Mouse (Mus musculus): Measurements from ENCODE around the gene Ptprd. TPM values are rescaled to one million over a fixed set of nuclear protein-coding genes. Genes with fewer than 3 reads are reported as not detected.

Ptprd gene
- 1.2 TPM for polyA plus RNA-seq (2012; fragmentation: generic; extraction: Trizol)
- long read RNA-seq, experiment 1, partial matches to known transcripts, result 2 of 5 reads
- long read RNA-seq, experiment 1, other reads (novel, unspliced or antisense), result 3 of 5 reads
- long read RNA-seq, experiment 2, partial matches to known transcripts, result 0 of 3 reads
- long read RNA-seq, experiment 2, other reads (novel, unspliced or antisense), result 3 of 3 reads

- TF ChIP-seq MYOD1 (IDR thresholded peaks at IDR 0.05; ENCODE audit: control insufficient read depth, insufficient read length, low read depth), result no peak
- TF ChIP-seq FOSL1 (IDR thresholded peaks at IDR 0.05; ENCODE audit: insufficient read depth, low read length, poor library complexity, severe bottlenecking), result no peak
- Histone ChIP-seq H3ac (ENCODE audit: control insufficient read depth, insufficient read length, low read depth) (no peak within 1 kb of the TSS), H3K27me3 (ENCODE audit: control insufficient read depth, insufficient read depth, insufficient read length) (no peaks in the 10 kb centered on the region), H3K36me3 (ENCODE audit: control insufficient read depth, insufficient read depth) (no peaks in the 10 kb centered on the region), H3K79me2 (ENCODE audit: control insufficient read depth, insufficient read depth) (no peaks in the 10 kb centered on the region), H3K79me3 (ENCODE audit: low read depth) (no peaks in the 10 kb centered on the region), H3K4me3 (ENCODE audit: insufficient read depth, poor library complexity, severe bottlenecking) (no peak within 1 kb of the TSS)
Measured at GRCm38 (mm10) chr4:78211529-78212494, at the start of gene Ptprd. Ptprd (minus strand) TSS chr4:78211961.

DNA sequence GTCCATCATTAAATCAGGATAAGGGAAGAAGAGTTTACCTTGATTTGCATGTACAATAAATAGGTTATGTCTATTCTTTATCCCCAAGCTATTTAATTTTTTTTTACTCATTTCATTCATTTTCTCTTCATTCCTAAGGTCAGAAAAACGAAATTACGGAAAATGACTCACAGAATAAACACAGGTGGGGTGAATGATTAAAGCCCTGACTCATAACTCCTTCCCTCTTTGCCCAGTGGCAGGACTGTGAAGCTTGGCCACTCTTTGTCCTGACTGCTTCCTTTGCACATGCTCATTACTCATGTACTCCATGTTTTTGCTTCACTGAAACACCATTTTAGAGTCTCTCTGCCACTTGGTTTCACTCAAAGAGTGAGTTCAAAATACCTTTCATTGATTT is 24.1 kb upstream of the Ptprd start:
- no peak overlapping the region for H3K4me3 ChIP-seq (ENCODE audit: insufficient read depth, poor library complexity, severe bottlenecking)
- no peaks in the 10 kb centered on the region for H3K79me3 ChIP-seq (ENCODE audit: low read depth)
- H3ac ChIP-seq (ENCODE audit: control insufficient read depth, insufficient read length, low read depth), result no peak overlapping the region
- H3K36me3 ChIP-seq (ENCODE audit: control insufficient read depth, insufficient read depth), result no peaks in the 10 kb centered on the region
- H3K27me3 ChIP-seq (ENCODE audit: control insufficient read depth, insufficient read depth, insufficient read length), result no peaks in the 10 kb centered on the region
- TF ChIP-seq FOSL1 (IDR thresholded peaks at IDR 0.05; ENCODE audit: insufficient read depth, low read length, poor library complexity, severe bottlenecking) (peak; percentile 93), MYOD1 (IDR thresholded peaks at IDR 0.05; ENCODE audit: control insufficient read depth, insufficient read length, low read depth) (peak; percentile 71), MAX (IDR thresholded peaks at IDR 0.05) (peak; percentile 66), CTCF (IDR thresholded peaks at IDR 0.05; ENCODE audit: control insufficient read depth, insufficient read depth, insufficient read length) (no peak)
- no peaks in the 10 kb centered on the region for H3K79me2 ChIP-seq (ENCODE audit: control insufficient read depth, insufficient read depth)

GRCm38 (mm10) chr4:78235316-78235715 is 23.6 kb upstream of the Ptprd start:
- Histone ChIP-seq H3K27me3 (ENCODE audit: control insufficient read depth, insufficient read depth, insufficient read length) (no peaks in the 10 kb centered on the region), H3K79me2 (ENCODE audit: control insufficient read depth, insufficient read depth) (no peaks in the 10 kb centered on the region), H3K4me3 (ENCODE audit: insufficient read depth, poor library complexity, severe bottlenecking) (no peak overlapping the region), H3K79me3 (ENCODE audit: low read depth) (no peaks in the 10 kb centered on the region), H3K36me3 (ENCODE audit: control insufficient read depth, insufficient read depth) (no peaks in the 10 kb centered on the region), H3ac (ENCODE audit: control insufficient read depth, insufficient read length, low read depth) (no peak overlapping the region)
- TF ChIP-seq MAX (IDR thresholded peaks at IDR 0.05) (no peak), MYOD1 (IDR thresholded peaks at IDR 0.05; ENCODE audit: control insufficient read depth, insufficient read length, low read depth) (no peak), FOSL1 (IDR thresholded peaks at IDR 0.05; ENCODE audit: insufficient read depth, low read length, poor library complexity, severe bottlenecking) (no peak), MYOG (IDR thresholded peaks at IDR 0.05; ENCODE audit: control insufficient read depth, extremely low read depth, insufficient read length) (no peak), CTCF (IDR thresholded peaks at IDR 0.05; ENCODE audit: control insufficient read depth, insufficient read depth, insufficient read length) (no peak), CEBPB (IDR thresholded peaks at IDR 0.05; ENCODE audit: low read depth) (no peak), USF1 (IDR thresholded peaks at IDR 0.05; ENCODE audit: low read depth) (no peak)

DNA sequence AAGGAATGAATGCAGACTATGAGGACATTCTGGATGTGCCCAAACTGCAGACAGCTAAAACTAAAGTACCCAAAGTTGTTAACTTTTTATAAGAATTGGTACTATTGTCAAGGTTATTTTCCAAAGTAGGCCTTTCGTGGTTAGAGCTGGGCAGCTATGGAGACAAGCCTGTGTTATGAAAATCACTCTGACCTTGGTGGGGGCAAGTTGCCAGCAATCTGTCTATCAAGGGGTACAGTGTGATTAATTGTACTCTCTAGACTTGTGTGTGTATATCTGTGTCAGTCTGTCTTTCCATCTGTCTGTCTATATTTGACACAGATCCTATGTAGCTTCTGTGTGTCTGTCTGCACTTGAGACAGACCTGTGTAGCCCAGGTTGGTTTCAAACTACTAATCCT is 22.9 kb upstream of the Ptprd start:
- no peak for TF ChIP-seq MAX (IDR thresholded peaks at IDR 0.05)
- TF ChIP-seq CTCF (IDR thresholded peaks at IDR 0.05; ENCODE audit: control insufficient read depth, insufficient read depth, insufficient read length), result no peak
- TF ChIP-seq CEBPB (IDR thresholded peaks at IDR 0.05; ENCODE audit: low read depth), result no peak
- no peak for TF ChIP-seq MYOG (IDR thresholded peaks at IDR 0.05; ENCODE audit: control insufficient read depth, extremely low read depth, insufficient read length)
- TF ChIP-seq MYOD1 (IDR thresholded peaks at IDR 0.05; ENCODE audit: control insufficient read depth, insufficient read length, low read depth), result no peak
- TF ChIP-seq FOSL1 (IDR thresholded peaks at IDR 0.05; ENCODE audit: insufficient read depth, low read length, poor library complexity, severe bottlenecking), result no peak
- TF ChIP-seq USF1 (IDR thresholded peaks at IDR 0.05; ENCODE audit: low read depth), result no peak
- Histone ChIP-seq H3K36me3 (ENCODE audit: control insufficient read depth, insufficient read depth) (no peaks in the 10 kb centered on the region), H3K4me3 (ENCODE audit: insufficient read depth, poor library complexity, severe bottlenecking) (no peak overlapping the region), H3ac (ENCODE audit: control insufficient read depth, insufficient read length, low read depth) (no peak overlapping the region), H3K79me3 (ENCODE audit: low read depth) (no peaks in the 10 kb centered on the region), H3K79me2 (ENCODE audit: control insufficient read depth, insufficient read depth) (no peaks in the 10 kb centered on the region), H3K27me3 (ENCODE audit: control insufficient read depth, insufficient read depth, insufficient read length) (no peaks in the 10 kb centered on the region)

DNA sequence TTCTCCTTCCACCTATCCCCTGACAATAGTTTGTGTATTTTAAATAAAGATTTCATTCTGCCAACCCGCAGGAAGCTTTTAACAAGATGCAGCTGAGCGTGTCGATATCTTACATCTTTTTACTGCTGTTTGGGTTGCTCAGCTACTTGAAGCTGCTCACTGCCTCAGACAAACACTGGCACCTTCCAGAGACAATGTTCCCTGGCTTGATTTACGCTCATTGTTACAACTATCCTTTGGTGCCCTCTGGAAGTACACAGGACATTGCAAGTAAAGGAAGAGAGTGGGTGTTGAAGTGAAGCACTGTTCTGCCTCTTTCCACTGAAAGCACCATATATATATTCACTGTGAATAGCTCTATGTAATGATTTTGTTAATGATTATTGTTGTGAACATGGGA is 2.2 kb upstream of the Ptprd start:
- TF ChIP-seq USF1 (IDR thresholded peaks at IDR 0.05; ENCODE audit: low read depth) (no peak), MYOD1 (IDR thresholded peaks at IDR 0.05; ENCODE audit: control insufficient read depth, insufficient read length, low read depth) (no peak), MAX (IDR thresholded peaks at IDR 0.05) (no peak), CTCF (IDR thresholded peaks at IDR 0.05; ENCODE audit: control insufficient read depth, insufficient read depth, insufficient read length) (no peak), MYOG (IDR thresholded peaks at IDR 0.05; ENCODE audit: control insufficient read depth, extremely low read depth, insufficient read length) (no peak)
- Histone ChIP-seq H3K36me3 (ENCODE audit: control insufficient read depth, insufficient read depth) (no peaks in the 10 kb centered on the region), H3K79me2 (ENCODE audit: control insufficient read depth, insufficient read depth) (no peaks in the 10 kb centered on the region), H3K79me3 (ENCODE audit: low read depth) (no peaks in the 10 kb centered on the region), H3K27me3 (ENCODE audit: control insufficient read depth, insufficient read depth, insufficient read length) (no peaks in the 10 kb centered on the region), H3K4me3 (ENCODE audit: insufficient read depth, poor library complexity, severe bottlenecking) (no peak overlapping the region), H3ac (ENCODE audit: control insufficient read depth, insufficient read length, low read depth) (no peak overlapping the region)
